Mouse (Mus musculus) midbrain, embryonic 10.5 days (tissue): ENCODE data around the gene Foxo3. TPM values are rescaled to one million over a fixed set of nuclear protein-coding genes. Genes with fewer than 3 reads are reported as not detected.
A peak's percentile ranks its signal among the peaks of the same experiment; 100 is the strongest.

Experiments used
- DNase-seq: peaks from one replicate; pipeline ENCODE4 v3.0.0-alpha.2; 2017; ENCODE audit warnings: low spot score
- H3K27ac ChIP-seq: fragments of 300-500 bp; sonication (generic); replicated peaks from 2 replicates; pipeline ENCODE4 v1.5.1; 2016; ENCODE audit warnings: mild to moderate bottlenecking
- H3K27me3 ChIP-seq: fragments of 300-500 bp; sonication (generic); 2 replicates; pipeline ENCODE4 v1.6.1; 2016; ENCODE audit warnings: low read depth, mild to moderate bottlenecking; ENCODE audit not compliant: poor library complexity, severe bottlenecking
- H3K36me3 ChIP-seq: fragments of 300-500 bp; sonication (generic); 2 replicates; pipeline ENCODE4 v1.6.1; 2016; ENCODE audit warnings: mild to moderate bottlenecking, moderate library complexity
- H3K4me1 ChIP-seq: fragments of 300-500 bp; sonication (generic); 2 replicates; pipeline ENCODE4 v1.6.1; 2016
- H3K4me3 ChIP-seq: fragments of 300-500 bp; sonication (generic); 2 replicates; pipeline ENCODE4 v1.5.1; 2016; ENCODE audit warnings: mild to moderate bottlenecking, moderate library complexity
- H3K9me3 ChIP-seq: fragments of 300-500 bp; sonication (generic); replicated peaks from 2 replicates; pipeline ENCODE4 v1.6.1; 2016; ENCODE audit warnings: mild to moderate bottlenecking
- WGBS: fragments of 180-500 bp; shearing (Covaris S2); methylation state at CpG from one replicate; pipeline ENCODE4 v1.1.7; 2016; 5-methylcytosine and 5-hydroxymethylcytosine counted together
- polyA plus RNA-seq: library from polyadenylated mRNA; unstranded; fragments of >200 nt; fragmentation: Nextera tagmentation; extraction: Ambion mirVana; gene quantifications from 2 replicates; pipeline ENCODE4 v1.2.1, GENCODE M21; 2016

Gene Foxo3
- polyA plus RNA-seq, 1 experiment from 2014 or later, result 2.4 TPM

- WGBS, result 2% methylated on average over 21 of the region's 21 CpGs
- peaks cover 2% of the 10 kb centered on the region; the same call in 1 of the 2 replicates for H3K36me3 ChIP-seq
- H3K27me3 ChIP-seq, result peaks cover 40% of the 10 kb centered on the region
- H3K4me3 ChIP-seq, result peak overlapping the region; percentile 91
- H3K4me1 ChIP-seq, result peaks cover 68% of the 10 kb centered on the region
- DNase-seq, result peak; percentile 50
- no peaks in the 10 kb centered on the region for H3K9me3 ChIP-seq
- H3K27ac ChIP-seq, result peak overlapping the region; percentile 95
Measured at GRCm38 (mm10) chr10:42273760-42274691, 2.5 kb downstream of the Foxo3 start.

- no peak for DNase-seq
- peaks cover 40% of the 10 kb centered on the region for H3K27me3 ChIP-seq
- peaks cover 2% of the 10 kb centered on the region; the same call in 1 of the 2 replicates for H3K36me3 ChIP-seq
- no peak overlapping the region for H3K27ac ChIP-seq
- H3K9me3 ChIP-seq, result no peaks in the 10 kb centered on the region
- peak overlapping the region; percentile 91 for H3K4me3 ChIP-seq
- WGBS, result 57% methylated on average over 6 of the region's 6 CpGs
- H3K4me1 ChIP-seq, result peaks cover 65% of the 10 kb centered on the region
Measured at GRCm38 (mm10) chr10:42273403-42273759, 3.2 kb downstream of the Foxo3 start.

GRCm38 (mm10) chr10:42271454-42272230, 4.9 kb downstream of the Foxo3 start:
- 58% methylated on average over 11 of the region's 11 CpGs for WGBS
- DNase-seq, result no peak
- Histone ChIP-seq H3K27me3 (peaks cover 40% of the 10 kb centered on the region), H3K4me3 (no peak overlapping the region), H3K36me3 (peaks cover 9% of the 10 kb centered on the region), H3K27ac (no peak overlapping the region), H3K9me3 (no peaks in the 10 kb centered on the region), H3K4me1 (peaks cover 56% of the 10 kb centered on the region)

- Histone ChIP-seq H3K27ac (no peak overlapping the region), H3K4me3 (no peak overlapping the region), H3K9me3 (no peaks in the 10 kb centered on the region), H3K36me3 (peaks cover 20% of the 10 kb centered on the region), H3K27me3 (peaks cover 40% of the 10 kb centered on the region), H3K4me1 (peaks cover 47% of the 10 kb centered on the region)
- 68% methylated on average over 10 of the region's 10 CpGs for WGBS
- no peak for DNase-seq
Measured at GRCm38 (mm10) chr10:42270277-42271083, 6.1 kb downstream of the Foxo3 start.

GRCm38 (mm10) chr10:42269281-42270025, 7.1 kb downstream of the Foxo3 start:
- H3K27ac ChIP-seq, result no peak overlapping the region
- H3K9me3 ChIP-seq, result no peaks in the 10 kb centered on the region
- WGBS, result 73% methylated on average over 15 of the region's 15 CpGs
- peaks cover 24% of the 10 kb centered on the region for H3K36me3 ChIP-seq
- no peak overlapping the region for H3K4me3 ChIP-seq
- no peak for DNase-seq
- peaks cover 37% of the 10 kb centered on the region for H3K4me1 ChIP-seq
- peaks cover 35% of the 10 kb centered on the region for H3K27me3 ChIP-seq

- H3K27ac ChIP-seq, result no peak overlapping the region
- no peaks in the 10 kb centered on the region for H3K9me3 ChIP-seq
- DNase-seq, result no peak
- H3K36me3 ChIP-seq, result peaks cover 24% of the 10 kb centered on the region
- H3K27me3 ChIP-seq, result peaks cover 20% of the 10 kb centered on the region
- WGBS, result 84% methylated on average over 5 of the region's 5 CpGs
- no peak overlapping the region for H3K4me3 ChIP-seq
- H3K4me1 ChIP-seq, result peaks cover 26% of the 10 kb centered on the region
Measured at GRCm38 (mm10) chr10:42267811-42268545, 8.6 kb downstream of the Foxo3 start.

DNA sequence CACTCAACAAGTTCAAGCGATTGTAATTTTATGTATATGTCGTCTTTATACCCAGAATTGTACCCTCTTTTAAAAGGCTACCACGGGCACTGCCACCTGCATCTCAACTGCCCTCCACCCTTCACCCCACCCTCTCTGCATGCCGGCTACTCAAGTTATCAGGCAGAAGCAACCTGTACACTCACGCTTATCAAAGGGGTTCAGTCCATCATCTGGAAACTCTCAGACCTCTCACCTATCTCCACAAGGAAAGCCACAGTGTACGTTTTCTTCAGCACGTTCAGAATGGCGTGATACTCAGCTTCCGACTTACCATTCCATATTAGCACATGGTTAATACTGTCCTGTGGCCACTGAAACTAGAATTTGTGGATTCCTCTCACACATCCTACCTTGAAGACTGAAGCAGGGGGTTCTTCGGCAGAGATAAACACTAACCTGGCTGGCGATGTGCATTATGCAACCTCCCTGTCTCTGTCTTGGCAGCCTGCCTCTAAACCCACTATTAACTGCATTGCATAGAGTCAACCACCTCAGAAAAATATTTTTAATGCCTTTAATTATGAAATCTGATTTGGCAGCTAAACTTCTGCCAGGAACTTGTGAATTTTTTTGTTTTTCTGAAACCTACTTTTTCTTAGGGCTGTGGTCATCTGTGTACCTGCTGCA, 11.4 kb downstream of the Foxo3 start:
- Histone ChIP-seq H3K27me3 (no peaks in the 10 kb centered on the region), H3K9me3 (no peaks in the 10 kb centered on the region), H3K27ac (no peak overlapping the region), H3K36me3 (peaks cover 24% of the 10 kb centered on the region), H3K4me1 (peaks cover 11% of the 10 kb centered on the region), H3K4me3 (no peak overlapping the region)
- no peak for DNase-seq
- WGBS, result 91% methylated on average over 11 of the region's 11 CpGs

DNA sequence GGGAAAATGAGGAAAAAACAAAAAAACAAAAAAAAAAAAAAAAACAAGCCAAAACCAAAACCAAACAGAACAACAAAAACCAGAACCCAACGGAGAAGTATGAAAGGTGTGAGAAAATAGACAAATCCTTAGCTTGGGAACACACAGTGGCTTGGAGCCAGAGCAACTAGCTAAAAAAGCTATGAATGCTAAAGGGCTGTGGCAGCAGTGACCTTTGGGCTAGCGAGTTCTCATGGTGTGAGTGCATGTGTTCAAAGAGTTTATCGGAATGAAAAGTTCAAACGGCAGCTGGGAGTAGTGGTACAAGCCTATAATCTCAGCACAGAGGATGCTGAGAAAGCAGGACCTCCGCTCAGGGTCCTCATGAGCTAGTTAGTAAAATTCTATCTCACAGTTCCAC, 12.4 kb downstream of the Foxo3 start:
- H3K27me3 ChIP-seq, result no peaks in the 10 kb centered on the region
- no peak for DNase-seq
- H3K36me3 ChIP-seq, result peaks cover 22% of the 10 kb centered on the region
- peaks cover 3% of the 10 kb centered on the region for H3K4me1 ChIP-seq
- no peak overlapping the region for H3K27ac ChIP-seq
- H3K9me3 ChIP-seq, result no peaks in the 10 kb centered on the region
- WGBS, result 90% methylated on average over 5 of the region's 5 CpGs
- no peak overlapping the region for H3K4me3 ChIP-seq

GRCm38 (mm10) chr10:42263701-42264100, 12.9 kb downstream of the Foxo3 start:
- Histone ChIP-seq H3K4me3 (no peak overlapping the region), H3K27me3 (no peaks in the 10 kb centered on the region), H3K9me3 (no peaks in the 10 kb centered on the region), H3K4me1 (no peaks in the 10 kb centered on the region), H3K36me3 (peaks cover 21% of the 10 kb centered on the region), H3K27ac (no peak overlapping the region)
- 84% methylated on average over 8 of the region's 8 CpGs for WGBS
- DNase-seq, result no peak

DNA sequence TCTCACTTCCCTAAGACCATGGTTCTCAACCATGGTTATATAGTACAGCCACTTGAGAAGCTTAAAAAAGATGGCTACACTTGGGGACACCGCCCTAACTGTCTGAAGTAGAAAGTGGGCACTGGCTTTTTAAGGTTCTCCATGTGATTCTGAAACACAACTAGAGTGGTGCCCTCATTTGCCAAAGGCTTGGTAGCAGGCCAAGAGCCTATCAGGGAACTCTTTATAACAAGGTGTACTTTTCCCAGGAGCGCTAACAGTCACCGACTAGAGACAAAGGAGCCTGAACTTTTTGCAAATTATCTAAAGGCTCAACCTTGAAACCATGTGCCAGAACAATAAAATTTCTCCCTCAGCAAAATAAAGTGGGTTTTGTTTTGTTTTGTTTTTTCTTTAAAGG, 14.5 kb downstream of the Foxo3 start:
- Histone ChIP-seq H3K36me3 (peaks cover 21% of the 10 kb centered on the region), H3K4me1 (no peaks in the 10 kb centered on the region), H3K9me3 (no peaks in the 10 kb centered on the region), H3K27me3 (no peaks in the 10 kb centered on the region; the same call in 1 of the 2 replicates), H3K4me3 (no peak overlapping the region), H3K27ac (no peak overlapping the region)
- 97% methylated on average over 3 of the region's 3 CpGs for WGBS
- DNase-seq, result no peak

GRCm38 (mm10) chr10:42261103-42261502, 15.5 kb downstream of the Foxo3 start:
- WGBS, result 92% methylated on average over 8 of the region's 8 CpGs
- H3K27me3 ChIP-seq, result no peaks in the 10 kb centered on the region; the same call in 1 of the 2 replicates
- no peak for DNase-seq
- H3K4me1 ChIP-seq, result peaks cover 3% of the 10 kb centered on the region; the same call in 1 of the 2 replicates
- H3K9me3 ChIP-seq, result no peaks in the 10 kb centered on the region
- H3K27ac ChIP-seq, result no peak overlapping the region
- no peak overlapping the region for H3K4me3 ChIP-seq
- peaks cover 13% of the 10 kb centered on the region for H3K36me3 ChIP-seq
